Mouse (Mus musculus) limb, embryonic 13.5 days (tissue): ENCODE data around the gene Faap24. TPM values are rescaled to one million over a fixed set of nuclear protein-coding genes. Genes with fewer than 3 reads are reported as not detected.
A peak's percentile ranks its signal among the peaks of the same experiment; 100 is the strongest.

Source experiments
- ATAC-seq: fragments of 200-750 bp; cut with Nextera tagmentation; 2 replicates; pipeline ENCODE4 v1.8.0; 2017; ENCODE audit warnings: low read depth, moderate number of reproducible peaks, moderate TSS enrichment; ENCODE audit not compliant: low FRiP score
- H3K27ac ChIP-seq: fragments of 300-500 bp; sonication (generic); 2 replicates; pipeline ENCODE4 v1.5.1; 2015; ENCODE audit warnings: inconsistent platforms, mild to moderate bottlenecking, moderate library complexity
- H3K27me3 ChIP-seq: fragments of 300-500 bp; sonication (generic); 2 replicates; pipeline ENCODE4 v1.6.1; 2015; ENCODE audit warnings: mild to moderate bottlenecking, inconsistent platforms
- H3K36me3 ChIP-seq: fragments of 300-500 bp; sonication (generic); 2 replicates; pipeline ENCODE4 v1.6.1; 2015; ENCODE audit warnings: inconsistent platforms, mild to moderate bottlenecking, moderate library complexity
- H3K4me1 ChIP-seq: fragments of 300-500 bp; sonication (generic); 2 replicates; pipeline ENCODE4 v1.6.1; 2015; ENCODE audit warnings: inconsistent platforms
- H3K4me2 ChIP-seq: fragments of 300-500 bp; sonication (generic); replicated peaks from 2 replicates; pipeline ENCODE4 v1.6.1; 2015; ENCODE audit warnings: inconsistent platforms, mild to moderate bottlenecking, moderate library complexity
- H3K4me3 ChIP-seq: fragments of 300-500 bp; sonication (generic); 2 replicates; pipeline ENCODE4 v1.5.1; 2015; ENCODE audit warnings: moderate library complexity, mild to moderate bottlenecking, inconsistent platforms
- H3K9ac ChIP-seq: fragments of 300-500 bp; sonication (generic); 2 replicates; pipeline ENCODE4 v1.6.1; 2015; ENCODE audit warnings: mild to moderate bottlenecking, inconsistent platforms
- H3K9me3 ChIP-seq: fragments of 300-500 bp; sonication (generic); 2 replicates; pipeline ENCODE4 v1.6.1; 2016; ENCODE audit warnings: inconsistent platforms
- WGBS: fragments of 180-500 bp; shearing (Covaris S2); methylation state at CpG from one replicate; pipeline ENCODE4 v1.1.7; 2015; 5-methylcytosine and 5-hydroxymethylcytosine counted together
- polyA plus RNA-seq: library from polyadenylated mRNA; unstranded; fragments of >200 nt; fragmentation: Nextera tagmentation; extraction: Ambion mirVana; gene quantifications from 2 replicates; pipeline ENCODE4 v1.2.1, GENCODE M21; 2015

Faap24 gene
- 16.7 and 17.3 TPM in 2 replicates for polyA plus RNA-seq

DNA sequence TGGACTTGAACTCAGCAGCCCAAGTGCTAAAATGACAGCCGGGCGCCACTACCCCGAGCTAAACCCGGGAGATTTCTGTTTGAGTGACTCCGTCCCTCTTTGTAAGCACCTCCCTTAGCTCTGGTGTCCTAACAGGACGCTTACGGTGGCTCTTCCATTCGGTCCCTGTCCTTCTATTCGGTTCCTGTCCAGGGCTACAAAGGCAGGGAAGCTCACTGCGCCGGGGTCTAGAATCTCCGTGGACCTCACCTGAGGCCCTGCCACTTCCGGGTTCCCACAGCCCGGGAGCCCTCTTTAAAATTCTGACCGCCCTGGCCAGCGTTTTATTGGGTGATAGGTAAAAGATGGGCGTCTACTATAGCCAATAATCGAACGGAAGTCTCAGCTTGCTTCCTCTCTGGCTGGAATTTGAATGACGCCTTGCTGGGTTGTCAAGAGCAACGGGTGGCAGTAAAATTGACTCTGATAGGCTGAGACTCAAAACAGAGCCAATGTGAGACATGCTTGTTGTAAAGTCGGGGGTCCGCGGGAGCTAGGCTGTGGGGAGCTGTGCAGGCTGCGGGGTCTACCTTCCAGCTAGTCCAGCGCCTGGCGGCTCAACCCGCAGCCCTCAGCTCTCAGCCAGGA lies at the start of gene Faap24, which contains the start of gene Cep89:
Gene Faap24, minus strand, starts transcription at position 295 of the 627 bp plus-strand sequence.
Gene Cep89, plus strand, starts transcription at position 494 of the 627 bp plus-strand sequence.
- H3K9me3 ChIP-seq: no peaks in the 10 kb centered on the region
- no peaks in the 10 kb centered on the region for H3K27me3 ChIP-seq
- ATAC-seq: peak; percentile 99
- peak within 1 kb of the TSS; percentile 77 for H3K9ac ChIP-seq
- under 1% methylated on average over 28 of the region's 28 CpGs for WGBS
- peaks cover 42% of the 10 kb centered on the region for H3K36me3 ChIP-seq
- peaks cover 19% of the 10 kb centered on the region for H3K4me1 ChIP-seq
- H3K4me3 ChIP-seq: peak within 1 kb of the TSS; percentile 72
- H3K27ac ChIP-seq: no peak within 1 kb of the TSS; the same call in 1 of the 2 replicates
- H3K4me2 ChIP-seq: peak within 1 kb of the TSS; percentile 93

DNA sequence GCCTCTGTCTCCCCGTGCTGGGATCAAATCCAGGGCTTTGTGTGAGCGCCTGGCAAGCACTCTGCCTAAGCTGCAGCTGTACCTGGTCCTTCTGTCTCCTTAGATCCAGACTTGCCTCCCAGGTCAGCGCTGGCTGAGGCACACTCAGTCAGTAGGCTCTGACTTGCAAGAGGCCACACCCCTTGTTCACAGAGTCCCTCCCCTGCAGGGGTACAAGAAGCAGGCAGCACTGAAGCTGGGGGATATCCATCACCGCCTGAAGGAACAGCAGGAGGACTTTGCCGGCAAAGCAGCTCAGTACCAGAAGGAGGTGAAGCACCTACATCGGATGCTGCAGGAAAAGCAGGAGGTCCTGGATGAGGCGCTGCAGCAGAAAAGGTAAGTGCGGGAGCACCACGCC lies 38.6 kb upstream of the Faap24 start:
- H3K9me3 ChIP-seq: no peaks in the 10 kb centered on the region
- no peak overlapping the region for H3K4me2 ChIP-seq
- no peak overlapping the region for H3K27ac ChIP-seq
- no peaks in the 10 kb centered on the region for H3K27me3 ChIP-seq
- no peak for ATAC-seq
- H3K36me3 ChIP-seq: peaks cover 85% of the 10 kb centered on the region
- WGBS: 83% methylated on average over 9 of the region's 9 CpGs
- H3K9ac ChIP-seq: no peak overlapping the region
- H3K4me1 ChIP-seq: no peaks in the 10 kb centered on the region
- no peak overlapping the region for H3K4me3 ChIP-seq

DNA sequence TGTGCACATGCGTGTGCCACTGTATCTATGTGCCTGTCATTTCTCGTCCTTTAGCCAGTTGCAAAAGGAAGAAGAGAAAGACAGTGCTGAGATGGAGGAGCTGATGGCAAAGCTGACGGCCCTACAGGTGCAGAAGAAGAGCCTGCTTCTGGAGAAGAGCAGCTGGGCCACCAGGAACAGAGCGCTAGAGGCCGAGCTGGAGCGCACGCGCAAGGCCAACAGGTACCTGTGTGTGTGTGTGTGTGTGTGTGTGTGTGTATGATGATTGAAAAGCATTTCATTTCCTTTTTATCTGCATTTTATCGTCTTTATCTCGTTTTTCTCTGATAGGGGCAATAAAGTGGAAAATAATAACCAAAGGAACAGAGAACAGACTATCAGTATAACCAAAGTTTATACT lies 31.5 kb upstream of the Faap24 start:
- ATAC-seq: no peak
- no peaks in the 10 kb centered on the region for H3K27me3 ChIP-seq
- 94% methylated on average over 10 of the region's 10 CpGs for WGBS
- no peak overlapping the region for H3K27ac ChIP-seq
- no peak overlapping the region for H3K9ac ChIP-seq
- peaks cover 79% of the 10 kb centered on the region for H3K36me3 ChIP-seq
- H3K4me1 ChIP-seq: no peaks in the 10 kb centered on the region
- H3K9me3 ChIP-seq: no peaks in the 10 kb centered on the region
- no peak overlapping the region for H3K4me2 ChIP-seq
- no peak overlapping the region for H3K4me3 ChIP-seq

DNA sequence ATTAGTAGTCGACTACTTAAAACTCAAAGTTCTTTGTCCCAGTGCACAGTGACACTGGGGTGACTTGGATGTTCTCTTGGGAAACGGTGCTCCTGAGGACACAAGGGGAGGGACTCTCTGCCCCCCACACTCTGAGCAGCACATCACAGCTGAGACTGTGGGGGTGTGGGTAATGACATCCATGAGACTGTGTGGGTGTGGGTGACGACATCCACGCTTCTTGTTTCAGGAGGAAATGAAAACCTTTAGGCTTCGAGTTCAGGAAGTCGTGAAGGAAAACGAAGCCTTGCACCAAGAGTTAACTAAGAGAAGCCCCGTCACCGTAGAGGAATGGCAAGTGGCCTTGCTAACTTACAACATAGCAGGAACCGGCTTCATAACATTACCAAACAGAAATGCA lies 26.4 kb upstream of the Faap24 start:
- no peaks in the 10 kb centered on the region for H3K9me3 ChIP-seq
- peaks cover 83% of the 10 kb centered on the region for H3K36me3 ChIP-seq
- no peak for ATAC-seq
- H3K9ac ChIP-seq: no peak overlapping the region
- no peak overlapping the region for H3K4me3 ChIP-seq
- H3K4me1 ChIP-seq: no peaks in the 10 kb centered on the region
- H3K4me2 ChIP-seq: no peak overlapping the region
- H3K27ac ChIP-seq: no peak overlapping the region
- 88% methylated on average over 10 of the region's 10 CpGs for WGBS
- H3K27me3 ChIP-seq: no peaks in the 10 kb centered on the region

DNA sequence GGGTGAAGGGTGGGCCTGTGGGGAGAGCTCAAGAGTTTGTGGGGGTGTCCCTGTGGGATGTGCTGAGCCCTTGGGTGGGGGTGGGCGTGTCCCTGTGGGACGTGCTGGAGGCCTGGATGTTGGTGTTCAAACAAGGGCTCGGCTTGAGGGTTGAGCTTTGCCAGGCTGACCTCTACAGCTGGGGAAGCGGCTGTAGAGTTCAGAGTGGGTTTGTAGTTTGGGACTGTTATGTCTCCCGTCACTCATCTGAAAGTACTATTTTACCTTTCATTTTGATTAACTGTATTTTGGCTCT lies 20.0 kb upstream of the Faap24 start:
- H3K4me1 ChIP-seq: peaks cover 21% of the 10 kb centered on the region
- WGBS: 86% methylated on average over 5 of the region's 5 CpGs
- H3K9me3 ChIP-seq: no peaks in the 10 kb centered on the region
- H3K27ac ChIP-seq: no peak overlapping the region
- no peak overlapping the region for H3K9ac ChIP-seq
- ATAC-seq: no peak
- H3K27me3 ChIP-seq: no peaks in the 10 kb centered on the region
- no peak overlapping the region for H3K4me2 ChIP-seq
- H3K36me3 ChIP-seq: peaks cover 61% of the 10 kb centered on the region
- H3K4me3 ChIP-seq: no peak overlapping the region

DNA sequence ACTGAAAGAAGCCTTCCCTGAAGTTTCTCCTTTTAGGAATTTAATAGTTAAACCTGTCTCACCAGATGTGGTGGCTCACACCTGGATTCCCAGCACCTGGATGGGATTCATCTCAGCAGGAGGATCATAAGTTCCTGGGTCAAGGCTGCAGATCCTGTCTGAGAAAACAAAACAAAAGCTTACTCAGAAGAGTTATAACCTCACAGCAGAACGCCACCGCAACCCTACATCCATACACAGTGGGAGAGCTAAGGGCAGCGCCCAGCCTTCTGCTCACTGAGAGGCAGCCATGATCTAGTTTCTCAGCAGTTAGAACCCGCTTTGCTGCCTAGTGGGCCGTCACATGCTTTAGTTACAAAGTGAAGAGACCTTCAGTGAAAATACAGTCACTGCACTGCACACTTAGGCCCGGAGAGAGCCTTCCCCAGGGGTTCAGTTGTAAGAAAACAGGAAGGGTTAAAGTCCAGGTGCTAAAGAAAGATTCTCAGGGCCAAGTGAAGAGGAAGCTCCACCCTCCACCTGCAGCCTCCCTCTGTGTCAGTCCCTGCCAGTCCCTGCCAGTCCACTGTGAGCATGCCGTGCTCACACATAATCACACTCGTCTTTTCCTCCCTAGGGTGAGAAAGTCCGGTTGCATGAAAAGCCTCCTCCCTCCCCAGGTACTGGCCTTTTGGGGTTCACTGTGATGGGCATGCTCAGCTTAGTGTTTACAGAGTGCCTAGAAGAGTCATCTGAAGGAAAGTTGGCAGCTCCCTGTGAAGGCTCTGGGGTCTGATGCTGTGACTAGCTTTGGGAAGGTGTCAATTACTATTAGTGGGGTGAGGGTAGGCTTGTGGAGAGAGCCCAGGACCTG lies 19.4 kb upstream of the Faap24 start:
- no peaks in the 10 kb centered on the region for H3K9me3 ChIP-seq
- H3K4me2 ChIP-seq: no peak overlapping the region
- H3K9ac ChIP-seq: no peak overlapping the region
- 56% methylated on average over 9 of the region's 9 CpGs for WGBS
- no peak overlapping the region for H3K4me3 ChIP-seq
- H3K36me3 ChIP-seq: peaks cover 62% of the 10 kb centered on the region
- peaks cover 21% of the 10 kb centered on the region for H3K4me1 ChIP-seq
- no peaks in the 10 kb centered on the region for H3K27me3 ChIP-seq
- H3K27ac ChIP-seq: no peak overlapping the region
- no peak for ATAC-seq

DNA sequence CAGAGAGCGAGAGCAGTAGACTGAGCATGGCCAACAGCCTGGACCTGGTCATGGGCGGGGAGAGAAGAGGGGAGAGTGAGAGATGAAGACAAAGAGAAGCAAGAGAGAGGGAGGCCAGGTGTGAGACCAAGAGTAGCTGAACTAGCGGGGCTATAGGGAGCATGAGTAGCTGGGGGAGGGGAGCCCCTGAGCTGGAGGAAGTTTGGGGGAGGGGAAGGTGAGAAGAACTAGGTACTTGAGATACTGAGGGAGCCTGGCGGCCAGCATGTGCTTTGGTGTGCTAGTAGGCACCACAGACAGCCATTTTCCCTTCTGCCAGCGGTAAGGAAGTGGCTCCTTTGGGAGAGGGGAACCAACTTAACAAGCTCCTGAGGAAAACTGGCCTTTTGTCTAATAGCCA lies 18.6 kb upstream of the Faap24 start:
- Histone ChIP-seq H3K9me3 (no peaks in the 10 kb centered on the region), H3K4me2 (no peak overlapping the region), H3K4me1 (peaks cover 21% of the 10 kb centered on the region), H3K27ac (peak overlapping the region; percentile 61; the same call in 1 of the 2 replicates), H3K9ac (no peak overlapping the region), H3K27me3 (no peaks in the 10 kb centered on the region), H3K36me3 (peaks cover 62% of the 10 kb centered on the region), H3K4me3 (no peak overlapping the region)
- WGBS: 35% methylated on average over 5 of the region's 5 CpGs
- peak; percentile 54; the same call in 1 of the 2 replicates for ATAC-seq

DNA sequence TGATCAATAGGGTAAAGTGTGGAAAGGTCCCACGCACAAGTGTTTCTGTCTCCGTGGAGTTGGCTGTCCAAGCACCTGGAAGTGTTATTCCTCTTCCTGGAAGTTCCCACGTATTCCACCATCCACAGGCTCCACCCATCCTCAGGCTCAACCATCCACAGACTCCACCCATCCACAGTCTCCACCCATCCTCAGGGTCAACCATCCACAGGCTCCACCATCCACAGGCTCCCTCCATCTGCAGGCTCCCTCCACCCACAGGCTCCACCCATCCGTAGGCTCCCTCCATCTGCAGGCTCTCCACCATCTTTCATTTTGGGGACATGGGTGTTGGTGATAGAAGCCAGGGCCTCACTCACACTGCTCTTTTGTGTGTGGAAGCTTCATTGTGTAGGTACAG lies 4.5 kb upstream of the Faap24 start:
- H3K4me1 ChIP-seq: peaks cover 10% of the 10 kb centered on the region
- H3K9me3 ChIP-seq: no peaks in the 10 kb centered on the region
- peaks cover 69% of the 10 kb centered on the region for H3K36me3 ChIP-seq
- H3K27ac ChIP-seq: no peak overlapping the region
- no peak overlapping the region for H3K4me3 ChIP-seq
- no peak overlapping the region for H3K4me2 ChIP-seq
- no peaks in the 10 kb centered on the region for H3K27me3 ChIP-seq
- WGBS: 88% methylated on average over 4 of the region's 4 CpGs
- H3K9ac ChIP-seq: no peak overlapping the region
- no peak for ATAC-seq

DNA sequence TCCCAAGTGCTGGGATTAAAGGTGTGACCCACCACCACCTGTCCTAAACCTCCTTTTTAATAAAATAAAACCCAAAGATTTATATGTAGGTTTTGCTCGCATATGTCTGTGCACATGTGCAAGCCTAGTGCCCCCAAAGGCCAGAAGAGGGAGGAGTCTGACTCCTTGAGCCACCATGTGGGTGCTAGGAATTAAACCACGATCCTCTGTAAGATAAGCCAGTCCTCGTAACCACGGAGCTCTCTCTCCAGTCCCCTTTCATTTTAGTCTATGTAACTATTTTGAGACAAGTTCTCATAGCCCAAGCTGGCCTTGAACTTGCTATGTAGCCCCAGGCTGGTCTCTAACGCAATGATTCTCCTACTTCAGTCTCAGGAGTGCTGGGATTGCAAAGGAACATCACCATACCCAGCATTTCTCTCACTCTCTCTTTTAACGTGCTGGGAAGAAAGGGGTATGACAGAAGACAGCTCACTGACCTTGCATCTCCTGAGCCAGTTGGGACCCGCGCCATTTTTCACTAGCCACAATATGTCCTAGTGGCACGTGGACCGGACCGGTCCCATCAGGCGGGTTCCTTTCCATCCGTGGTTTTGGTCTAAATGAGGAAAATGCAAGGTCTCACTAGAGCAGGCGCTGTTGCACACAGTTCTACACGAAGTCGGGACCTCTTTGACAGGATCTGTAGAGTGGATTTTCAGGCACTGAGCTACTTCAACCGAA lies 741 bp downstream of the Faap24 start:
- H3K27ac ChIP-seq: no peak overlapping the region; the same call in 1 of the 2 replicates
- no peaks in the 10 kb centered on the region for H3K27me3 ChIP-seq
- no peaks in the 10 kb centered on the region for H3K9me3 ChIP-seq
- peaks cover 19% of the 10 kb centered on the region for H3K4me1 ChIP-seq
- peak overlapping the region; percentile 72 for H3K4me3 ChIP-seq
- ATAC-seq: no peak
- peak overlapping the region; percentile 93 for H3K4me2 ChIP-seq
- H3K9ac ChIP-seq: peak overlapping the region; percentile 69
- WGBS: 13% methylated on average over 17 of the region's 17 CpGs
- H3K36me3 ChIP-seq: peaks cover 40% of the 10 kb centered on the region

DNA sequence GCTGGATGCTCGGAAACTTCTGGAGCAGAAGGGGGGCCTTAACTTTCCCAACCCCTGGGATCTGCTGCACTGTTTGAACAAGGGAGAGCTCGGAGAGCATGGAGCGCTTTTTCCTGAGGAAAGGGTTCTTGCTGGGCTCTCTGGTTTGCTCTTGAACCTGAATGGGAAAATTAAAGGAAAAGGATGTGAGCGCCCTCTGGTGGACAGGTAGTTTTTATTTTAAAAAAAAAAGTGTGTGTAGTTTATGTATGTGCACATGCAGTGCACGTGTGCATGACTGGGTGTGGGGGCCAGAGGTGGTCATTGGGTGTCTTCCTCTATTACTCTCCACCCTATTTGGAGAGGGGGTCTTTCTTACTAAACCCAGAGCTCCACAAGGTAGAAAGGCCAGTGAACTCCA lies 3.7 kb downstream of the Faap24 start:
- WGBS: 65% methylated on average over 5 of the region's 5 CpGs
- H3K9ac ChIP-seq: no peak overlapping the region
- H3K36me3 ChIP-seq: peaks cover 24% of the 10 kb centered on the region
- ATAC-seq: no peak
- no peaks in the 10 kb centered on the region for H3K27me3 ChIP-seq
- H3K4me2 ChIP-seq: no peak overlapping the region
- H3K27ac ChIP-seq: no peak overlapping the region
- no peak overlapping the region for H3K4me3 ChIP-seq
- H3K9me3 ChIP-seq: no peaks in the 10 kb centered on the region
- H3K4me1 ChIP-seq: peaks cover 16% of the 10 kb centered on the region

DNA sequence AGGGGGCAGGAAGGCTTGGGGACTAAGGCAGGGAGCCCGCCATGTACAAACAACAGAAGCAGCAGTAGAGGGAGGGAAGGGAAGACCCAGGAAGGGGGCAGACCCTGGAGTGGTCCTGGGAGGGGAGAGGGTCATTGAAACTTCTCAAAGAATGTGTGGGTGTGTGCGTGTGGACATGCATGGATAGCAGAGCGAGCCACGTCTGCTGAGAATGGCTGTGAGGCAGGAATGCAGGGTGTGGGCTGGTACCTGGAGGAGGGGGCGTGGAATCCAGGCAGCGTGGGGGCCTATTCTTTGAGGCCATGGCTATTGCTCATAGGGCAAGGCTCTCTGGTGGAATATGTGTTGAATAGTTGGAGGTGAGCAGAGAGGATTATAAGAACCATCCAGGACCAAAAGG lies 7.9 kb downstream of the Faap24 start:
- WGBS: 64% methylated on average over 6 of the region's 6 CpGs
- ATAC-seq: no peak
- Histone ChIP-seq H3K9me3 (no peaks in the 10 kb centered on the region), H3K4me1 (no peaks in the 10 kb centered on the region), H3K36me3 (peaks cover 16% of the 10 kb centered on the region), H3K27me3 (no peaks in the 10 kb centered on the region), H3K9ac (no peak overlapping the region), H3K27ac (no peak overlapping the region), H3K4me3 (no peak overlapping the region), H3K4me2 (no peak overlapping the region)

DNA sequence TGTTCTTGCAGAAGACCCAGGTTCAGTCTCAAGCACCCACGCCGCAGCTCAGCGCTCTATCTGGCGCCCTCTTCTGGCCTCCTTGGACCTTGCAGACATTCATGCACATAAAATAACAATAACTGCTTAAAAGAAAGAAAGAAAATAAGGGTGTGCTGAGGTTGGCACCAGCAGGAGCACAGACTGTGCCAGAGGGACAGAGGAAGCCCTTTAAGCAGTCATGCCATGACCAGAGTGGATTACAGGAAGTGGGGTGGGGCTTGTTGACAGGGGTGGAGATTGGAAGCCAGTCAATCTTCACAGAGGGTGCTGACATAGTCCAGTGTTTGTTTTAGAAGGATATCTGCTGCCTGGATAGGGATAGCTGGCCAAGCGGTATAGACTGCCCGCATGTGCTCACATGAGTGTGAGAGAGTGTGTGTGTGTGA lies 10.1 kb downstream of the Faap24 start:
- Histone ChIP-seq H3K9me3 (no peaks in the 10 kb centered on the region), H3K9ac (no peak overlapping the region), H3K4me2 (no peak overlapping the region), H3K4me1 (no peaks in the 10 kb centered on the region), H3K36me3 (0 out of 2 replicates have a peak, but pooled peaks cover 5% of the 10 kb centered on the region), H3K27ac (no peak overlapping the region), H3K4me3 (no peak overlapping the region), H3K27me3 (no peaks in the 10 kb centered on the region)
- ATAC-seq: no peak
- 64% methylated on average over 6 of the region's 6 CpGs for WGBS
